Mouse (Mus musculus) E14TG2a.4 (cell line): ENCODE results near the gene Stag1.

ENCODE experiments used
- H3K27me3 ChIP-seq: 2 replicates; pipeline ENCODE4 v1.6.1; 2014; ENCODE audit warnings: low read length, control low read depth; ENCODE audit not compliant: insufficient read depth
- H3K36me3 ChIP-seq: 2 replicates; pipeline ENCODE4 v1.6.1; 2014; ENCODE audit warnings: low read length, control low read depth; ENCODE audit not compliant: insufficient read depth
- H3K4me1 ChIP-seq: replicated peaks from 2 replicates; pipeline ENCODE4 v1.6.1; 2014; ENCODE audit warnings: low read depth, low read length, control low read depth
- H3K4me3 ChIP-seq: replicated peaks from 2 replicates; pipeline ENCODE4 v1.5.1; 2014; ENCODE audit warnings: mild to moderate bottlenecking, low read length
- H3K9me3 ChIP-seq: 2 replicates; pipeline ENCODE4 v1.6.1; 2014; ENCODE audit warnings: low read length, control low read depth
- CTCF ChIP-seq: conservative IDR thresholded peaks from 2 replicates; pipeline ENCODE4 v1.5.1; 2014; ENCODE audit warnings: low read length
- NANOG ChIP-seq: IDR thresholded peaks from 2 replicates; pipeline ENCODE4 v1.6.1; 2014; ENCODE audit warnings: borderline replicate concordance, low read length, mixed read lengths
- POU5F1 ChIP-seq: IDR thresholded peaks from 2 replicates; pipeline ENCODE4 v1.6.1; 2014; ENCODE audit warnings: low read length, borderline replicate concordance

Gene Stag1

GRCm38 (mm10) chr9:100646276-100646675 lies 48.7 kb downstream of the Stag1 start:
- Histone ChIP-seq H3K4me1 (peaks cover 50% of the 10 kb centered on the region), H3K27me3 (no peaks in the 10 kb centered on the region), H3K36me3 (no peaks in the 10 kb centered on the region), H3K4me3 (no peak overlapping the region), H3K9me3 (no peaks in the 10 kb centered on the region)
- TF ChIP-seq NANOG (no peak), POU5F1 (no peak), CTCF (no peak)

GRCm38 (mm10) chr9:100647774-100648323 lies 50.3 kb downstream of the Stag1 start:
- Histone ChIP-seq H3K4me3 (no peak overlapping the region), H3K4me1 (peaks cover 37% of the 10 kb centered on the region), H3K9me3 (no peaks in the 10 kb centered on the region), H3K27me3 (no peaks in the 10 kb centered on the region), H3K36me3 (no peaks in the 10 kb centered on the region)
- no peak for TF ChIP-seq NANOG
- no peak for TF ChIP-seq CTCF
- TF ChIP-seq POU5F1, result no peak

- no peak overlapping the region for H3K4me3 ChIP-seq
- H3K36me3 ChIP-seq, result no peaks in the 10 kb centered on the region
- no peaks in the 10 kb centered on the region for H3K9me3 ChIP-seq
- H3K27me3 ChIP-seq, result no peaks in the 10 kb centered on the region
- no peak for TF ChIP-seq POU5F1
- H3K4me1 ChIP-seq, result no peaks in the 10 kb centered on the region
Observed at GRCm38 (mm10) chr9:100654104-100654503, 56.5 kb downstream of the Stag1 start.

- H3K9me3 ChIP-seq, result no peaks in the 10 kb centered on the region
- no peak overlapping the region for H3K4me3 ChIP-seq
- H3K27me3 ChIP-seq, result no peaks in the 10 kb centered on the region
- TF ChIP-seq CTCF, result no peak
- TF ChIP-seq NANOG, result no peak
- TF ChIP-seq POU5F1, result no peak
- no peaks in the 10 kb centered on the region for H3K4me1 ChIP-seq
- no peaks in the 10 kb centered on the region for H3K36me3 ChIP-seq
Observed at GRCm38 (mm10) chr9:100656058-100656457, 58.5 kb downstream of the Stag1 start.

GRCm38 (mm10) chr9:100660587-100660986 lies 63.0 kb downstream of the Stag1 start:
- H3K9me3 ChIP-seq, result no peaks in the 10 kb centered on the region
- H3K27me3 ChIP-seq, result no peaks in the 10 kb centered on the region
- H3K4me1 ChIP-seq, result no peaks in the 10 kb centered on the region
- TF ChIP-seq CTCF, result no peak
- no peak for TF ChIP-seq POU5F1
- TF ChIP-seq NANOG, result no peak
- H3K36me3 ChIP-seq, result no peaks in the 10 kb centered on the region
- H3K4me3 ChIP-seq, result no peak overlapping the region

GRCm38 (mm10) chr9:100663473-100664134 lies 66.0 kb downstream of the Stag1 start:
- H3K9me3 ChIP-seq, result no peaks in the 10 kb centered on the region
- no peak for TF ChIP-seq CTCF
- TF ChIP-seq NANOG, result no peak
- no peak for TF ChIP-seq POU5F1
- no peaks in the 10 kb centered on the region for H3K4me1 ChIP-seq
- no peaks in the 10 kb centered on the region for H3K27me3 ChIP-seq
- H3K36me3 ChIP-seq, result no peaks in the 10 kb centered on the region
- no peak overlapping the region for H3K4me3 ChIP-seq

GRCm38 (mm10) chr9:100670151-100670550 lies 72.6 kb downstream of the Stag1 start:
- no peak for TF ChIP-seq NANOG
- no peak for TF ChIP-seq CTCF
- no peak for TF ChIP-seq POU5F1
- H3K36me3 ChIP-seq, result no peaks in the 10 kb centered on the region
- H3K4me3 ChIP-seq, result no peak overlapping the region

GRCm38 (mm10) chr9:100679036-100679435 lies 81.4 kb downstream of the Stag1 start:
- TF ChIP-seq POU5F1, result no peak
- no peak for TF ChIP-seq NANOG
- TF ChIP-seq CTCF, result no peak
- no peaks in the 10 kb centered on the region for H3K36me3 ChIP-seq

More at GRCm38 (mm10) chr9:100670151-100670550, 72.6 kb downstream of the Stag1 start:
- Histone ChIP-seq H3K27me3 (no peaks in the 10 kb centered on the region), H3K4me1 (no peaks in the 10 kb centered on the region), H3K9me3 (no peaks in the 10 kb centered on the region)

GRCm38 (mm10) chr9:100682285-100682684 lies 84.7 kb downstream of the Stag1 start:
- no peaks in the 10 kb centered on the region for H3K36me3 ChIP-seq
- peaks cover 8% of the 10 kb centered on the region; the same call in 1 of the 2 replicates for H3K4me1 ChIP-seq
- no peaks in the 10 kb centered on the region for H3K9me3 ChIP-seq
- H3K27me3 ChIP-seq, result no peaks in the 10 kb centered on the region
- H3K4me3 ChIP-seq, result no peak overlapping the region
- TF ChIP-seq POU5F1 (no peak), NANOG (no peak), CTCF (no peak)

More at GRCm38 (mm10) chr9:100679036-100679435, 81.4 kb downstream of the Stag1 start:
- H3K4me1 ChIP-seq, result 0 out of 2 replicates have a peak, but pooled peaks cover 4% of the 10 kb centered on the region
- no peaks in the 10 kb centered on the region for H3K9me3 ChIP-seq
- H3K4me3 ChIP-seq, result no peak overlapping the region
- no peaks in the 10 kb centered on the region for H3K27me3 ChIP-seq
